Mouse (Mus musculus) heart, embryonic 15.5 days (tissue): Measurements from ENCODE around the gene Eef1akmt4. TPM values are rescaled to one million over a fixed set of nuclear protein-coding genes. Genes with fewer than 3 reads are reported as not detected.

ENCODE experiments used
- ATAC-seq: fragments of 200-750 bp; cut with Nextera tagmentation; replicated peaks from 2 replicates; pipeline ENCODE4 v1.8.0; 2017; ENCODE audit warnings: low read depth, moderate TSS enrichment; ENCODE audit not compliant: insufficient number of reproducible peaks, insufficient read depth, low FRiP score
- H3K27ac ChIP-seq: fragments of 300-500 bp; sonication (generic); 2 replicates; pipeline ENCODE4 v1.5.1; 2015; ENCODE audit warnings: mild to moderate bottlenecking, inconsistent platforms
- H3K27me3 ChIP-seq: fragments of 300-500 bp; sonication (generic); 2 replicates; pipeline ENCODE4 v1.6.1; 2015; ENCODE audit warnings: inconsistent platforms
- H3K36me3 ChIP-seq: fragments of 300-500 bp; sonication (generic); 2 replicates; pipeline ENCODE4 v1.6.1; 2015; ENCODE audit warnings: mild to moderate bottlenecking, inconsistent platforms
- H3K4me1 ChIP-seq: fragments of 300-500 bp; sonication (generic); replicated peaks from 2 replicates; pipeline ENCODE4 v1.6.1; 2015; ENCODE audit warnings: inconsistent platforms
- H3K4me2 ChIP-seq: fragments of 300-500 bp; sonication (generic); 2 replicates; pipeline ENCODE4 v1.6.1; 2015; ENCODE audit warnings: inconsistent platforms, mild to moderate bottlenecking, moderate library complexity
- H3K4me3 ChIP-seq: fragments of 300-500 bp; sonication (generic); 2 replicates; pipeline ENCODE4 v1.5.1; 2015; ENCODE audit warnings: mild to moderate bottlenecking, inconsistent platforms
- H3K9ac ChIP-seq: fragments of 300-500 bp; sonication (generic); 2 replicates; pipeline ENCODE4 v1.6.1; 2015; ENCODE audit warnings: mild to moderate bottlenecking, inconsistent platforms
- H3K9me3 ChIP-seq: fragments of 300-500 bp; sonication (generic); replicated peaks from 2 replicates; pipeline ENCODE4 v1.6.1; 2016; ENCODE audit warnings: inconsistent platforms
- WGBS: fragments of 180-500 bp; shearing (Covaris S2); methylation state at CpG from one replicate; pipeline ENCODE4 v1.1.7; 2015; ENCODE audit warnings: mixed read lengths; 5-methylcytosine and 5-hydroxymethylcytosine counted together
- polyA plus RNA-seq: library from polyadenylated mRNA; unstranded; fragments of >200 nt; fragmentation: Nextera tagmentation; extraction: Ambion mirVana; gene quantifications from 2 replicates; pipeline ENCODE4 v1.2.1, GENCODE M21; 2015

Gene Eef1akmt4
- polyA plus RNA-seq, result 13.4 and 17.6 TPM in 2 replicates

GRCm38 (mm10) chr16:20611357-20612227, at the start of gene Eef1akmt4, which contains the start of the genes Gm49333 and Alg3:
TSS of gene Eef1akmt4 (plus strand) at chr16:20611593.
TSS of gene Gm49333 (plus strand) at chr16:20611610.
TSS of gene Alg3 (minus strand) at chr16:20611735.
- Histone ChIP-seq H3K4me2 (peak within 1 kb of the TSS; percentile 90), H3K27ac (peak within 1 kb of the TSS; percentile 79), H3K9ac (peak within 1 kb of the TSS; percentile 82), H3K27me3 (no peaks in the 10 kb centered on the region), H3K9me3 (no peaks in the 10 kb centered on the region), H3K4me3 (peak within 1 kb of the TSS; percentile 83), H3K36me3 (peaks cover 6% of the 10 kb centered on the region), H3K4me1 (peaks cover 15% of the 10 kb centered on the region)
- ATAC-seq, result peak; percentile 93
- WGBS, result 2% methylated on average over 41 of the region's 41 CpGs

GRCm38 (mm10) chr16:20565075-20565474, 46.3 kb upstream of the Eef1akmt4 start:
- no peaks in the 10 kb centered on the region for H3K27me3 ChIP-seq
- no peak overlapping the region for H3K4me2 ChIP-seq
- no peak overlapping the region for H3K4me3 ChIP-seq
- H3K9ac ChIP-seq, result no peak overlapping the region
- WGBS, result 65% methylated on average over 1 of the region's 1 CpGs
- H3K4me1 ChIP-seq, result no peaks in the 10 kb centered on the region
- H3K9me3 ChIP-seq, result no peaks in the 10 kb centered on the region
- ATAC-seq, result no peak
- H3K36me3 ChIP-seq, result peaks cover 22% of the 10 kb centered on the region
- no peak overlapping the region for H3K27ac ChIP-seq

GRCm38 (mm10) chr16:20589366-20589938, 21.9 kb upstream of the Eef1akmt4 start, which contains the start of gene Vwa5b2:
TSS of gene Vwa5b2 (plus strand) at chr16:20589471.
- WGBS, result 1% methylated on average over 24 of the region's 24 CpGs
- peak within 1 kb of the TSS; percentile 78 for H3K4me2 ChIP-seq
- no peaks in the 10 kb centered on the region for H3K9me3 ChIP-seq
- H3K27me3 ChIP-seq, result peaks cover 67% of the 10 kb centered on the region
- H3K36me3 ChIP-seq, result no peaks in the 10 kb centered on the region
- peak within 1 kb of the TSS; percentile 46 for H3K4me3 ChIP-seq
- H3K27ac ChIP-seq, result no peak within 1 kb of the TSS
- no peak for ATAC-seq
- H3K4me1 ChIP-seq, result peaks cover 22% of the 10 kb centered on the region
- peak within 1 kb of the TSS; percentile 10; the same call in 1 of the 2 replicates for H3K9ac ChIP-seq

- Histone ChIP-seq H3K4me2 (peak overlapping the region; percentile 78), H3K27ac (no peak overlapping the region), H3K4me3 (peak overlapping the region; percentile 46), H3K9ac (0 out of 2 replicates have a peak overlapping the region, but pooled peaks have one; percentile 10), H3K4me1 (peaks cover 22% of the 10 kb centered on the region), H3K9me3 (no peaks in the 10 kb centered on the region), H3K36me3 (no peaks in the 10 kb centered on the region), H3K27me3 (peaks cover 71% of the 10 kb centered on the region)
- under 1% methylated on average over 38 of the region's 39 CpGs for WGBS
- ATAC-seq, result peak; percentile 69; the same call in 1 of the 2 replicates
These were observed 21.3 kb upstream of the Eef1akmt4 start for GRCm38 (mm10) chr16:20589939-20590679.

GRCm38 (mm10) chr16:20590680-20591038, 20.7 kb upstream of the Eef1akmt4 start:
- peak overlapping the region; percentile 78 for H3K4me2 ChIP-seq
- ATAC-seq, result no peak

DNA sequence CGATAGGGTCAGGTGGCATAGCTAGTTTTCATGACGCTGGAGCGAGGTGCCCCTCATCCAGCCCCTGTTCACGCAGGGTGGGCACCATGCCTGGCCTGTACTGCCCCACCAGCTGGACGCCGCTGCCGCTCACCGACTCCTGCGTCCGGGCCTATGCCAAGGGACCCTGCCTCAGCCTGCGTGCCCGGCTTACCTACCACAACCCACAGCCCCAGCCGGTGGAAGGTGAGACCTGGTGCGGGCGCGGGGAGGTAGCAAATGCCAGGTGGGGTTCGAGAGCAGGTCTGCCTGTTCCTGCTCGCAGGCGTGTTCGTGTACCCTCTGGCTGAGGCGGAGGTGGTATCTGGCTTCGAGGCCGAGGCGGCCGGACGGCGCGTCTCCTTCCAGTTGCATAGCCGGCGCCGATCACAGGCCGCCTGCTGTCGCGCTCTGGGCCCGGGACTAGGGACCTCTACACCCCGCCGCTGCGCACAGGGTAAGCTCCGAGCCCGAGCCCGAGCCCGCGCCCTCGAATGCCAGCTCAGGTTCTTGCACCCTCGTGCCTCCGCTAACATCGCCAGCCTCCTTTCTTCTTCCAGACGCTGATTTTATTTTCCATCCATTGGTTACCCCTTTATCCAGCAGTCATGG, 20.2 kb upstream of the Eef1akmt4 start:
- no peak overlapping the region for H3K27ac ChIP-seq
- H3K27me3 ChIP-seq, result peaks cover 71% of the 10 kb centered on the region
- peak overlapping the region; percentile 45 for H3K4me2 ChIP-seq
- ATAC-seq, result no peak
- H3K9me3 ChIP-seq, result no peaks in the 10 kb centered on the region
- H3K9ac ChIP-seq, result no peak overlapping the region
- 5% methylated on average over 48 of the region's 48 CpGs for WGBS
- peak overlapping the region; percentile 46 for H3K4me3 ChIP-seq
- H3K36me3 ChIP-seq, result no peaks in the 10 kb centered on the region
- H3K4me1 ChIP-seq, result peaks cover 22% of the 10 kb centered on the region

More at GRCm38 (mm10) chr16:20590680-20591038, 20.7 kb upstream of the Eef1akmt4 start:
- peaks cover 22% of the 10 kb centered on the region for H3K4me1 ChIP-seq
- no peaks in the 10 kb centered on the region for H3K36me3 ChIP-seq
- H3K27me3 ChIP-seq, result peaks cover 71% of the 10 kb centered on the region
- H3K9me3 ChIP-seq, result no peaks in the 10 kb centered on the region
- H3K4me3 ChIP-seq, result peak overlapping the region; percentile 46
- 0 out of 2 replicates have a peak overlapping the region, but pooled peaks have one; percentile 10 for H3K9ac ChIP-seq
- WGBS, result 4% methylated on average over 17 of the region's 17 CpGs
- H3K27ac ChIP-seq, result no peak overlapping the region

GRCm38 (mm10) chr16:20595060-20595673, 16.2 kb upstream of the Eef1akmt4 start:
- 66% methylated on average over 7 of the region's 7 CpGs for whole genome bisulfite sequencing
- Histone ChIP-seq H3K27ac (no peak overlapping the region), H3K27me3 (peaks cover 47% of the 10 kb centered on the region), H3K9ac (no peak overlapping the region), H3K4me1 (peaks cover 12% of the 10 kb centered on the region), H3K9me3 (no peaks in the 10 kb centered on the region), H3K4me2 (no peak overlapping the region), H3K4me3 (no peak overlapping the region), H3K36me3 (no peaks in the 10 kb centered on the region)
- ATAC-seq, result no peak

GRCm38 (mm10) chr16:20595737-20596136, 15.7 kb upstream of the Eef1akmt4 start:
- H3K27ac ChIP-seq, result no peak overlapping the region
- no peak overlapping the region for H3K4me3 ChIP-seq
- 82% methylated on average over 4 of the region's 4 CpGs for WGBS
- no peak for ATAC-seq
- H3K9ac ChIP-seq, result no peak overlapping the region
- H3K9me3 ChIP-seq, result no peaks in the 10 kb centered on the region
- H3K4me1 ChIP-seq, result peaks cover 7% of the 10 kb centered on the region
- H3K27me3 ChIP-seq, result peaks cover 44% of the 10 kb centered on the region
- no peak overlapping the region for H3K4me2 ChIP-seq
- H3K36me3 ChIP-seq, result no peaks in the 10 kb centered on the region

DNA sequence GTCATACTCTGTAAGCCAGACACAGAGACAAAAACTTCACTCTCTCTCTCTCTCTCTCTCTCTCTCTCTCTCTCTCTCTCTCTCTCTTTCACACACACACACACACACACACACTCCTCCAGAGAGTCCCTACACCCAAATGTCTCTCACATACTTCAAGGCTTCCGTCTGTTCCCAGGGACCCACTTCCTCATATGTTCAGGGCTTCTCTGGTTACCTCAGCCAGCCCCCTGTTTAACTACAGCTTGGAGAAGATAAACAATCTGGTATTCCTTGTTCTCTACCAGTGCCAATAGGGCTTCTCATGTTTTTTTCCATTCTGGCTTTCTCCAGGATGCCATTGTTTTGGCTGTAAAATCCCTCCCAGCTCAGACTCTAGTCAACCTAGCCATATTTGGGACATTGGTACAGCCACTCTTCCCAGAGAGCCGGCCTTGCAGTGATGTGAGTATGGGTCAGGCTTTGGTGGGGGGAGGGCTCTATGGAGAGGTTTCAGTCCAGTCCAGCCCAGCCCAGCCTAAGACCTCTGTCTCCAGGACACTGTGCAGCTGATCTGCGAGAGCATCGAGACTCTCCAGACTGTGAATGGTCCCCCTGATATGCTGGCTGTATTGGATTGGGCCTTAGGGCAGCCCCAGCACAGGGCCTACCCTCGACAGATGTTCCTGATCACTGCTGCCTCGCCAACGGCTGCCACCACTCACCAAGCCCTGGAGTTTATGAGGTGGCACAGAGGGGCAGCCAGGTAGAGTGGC, 14.5 kb upstream of the Eef1akmt4 start:
- Histone ChIP-seq H3K4me3 (no peak overlapping the region), H3K36me3 (no peaks in the 10 kb centered on the region), H3K9ac (no peak overlapping the region), H3K4me1 (no peaks in the 10 kb centered on the region), H3K27me3 (peaks cover 35% of the 10 kb centered on the region), H3K4me2 (no peak overlapping the region), H3K9me3 (no peaks in the 10 kb centered on the region), H3K27ac (no peak overlapping the region)
- WGBS, result 49% methylated on average over 7 of the region's 7 CpGs
- ATAC-seq, result no peak

- H3K27ac ChIP-seq, result no peak overlapping the region
- 0 out of 2 replicates have a peak, but pooled peaks cover 5% of the 10 kb centered on the region for H3K36me3 ChIP-seq
- no peaks in the 10 kb centered on the region for H3K4me1 ChIP-seq
- no peak overlapping the region for H3K9ac ChIP-seq
- peaks cover 5% of the 10 kb centered on the region; the same call in 1 of the 2 replicates for H3K27me3 ChIP-seq
- no peak overlapping the region for H3K4me2 ChIP-seq
- no peak overlapping the region for H3K4me3 ChIP-seq
- ATAC-seq, result no peak
- 57% methylated on average over 5 of the region's 5 CpGs for WGBS
- H3K9me3 ChIP-seq, result no peaks in the 10 kb centered on the region
These were observed 10.9 kb upstream of the Eef1akmt4 start for GRCm38 (mm10) chr16:20600511-20600910.
